Mouse (Mus musculus): ENCODE measurements around the gene Grb2. TPM values are rescaled to one million over a fixed set of nuclear protein-coding genes. Genes with fewer than 3 reads are reported as not detected.

Gene Grb2
- polyA plus RNA-seq, 1 experiment from 2014 or later, result 42.7 TPM

DNA sequence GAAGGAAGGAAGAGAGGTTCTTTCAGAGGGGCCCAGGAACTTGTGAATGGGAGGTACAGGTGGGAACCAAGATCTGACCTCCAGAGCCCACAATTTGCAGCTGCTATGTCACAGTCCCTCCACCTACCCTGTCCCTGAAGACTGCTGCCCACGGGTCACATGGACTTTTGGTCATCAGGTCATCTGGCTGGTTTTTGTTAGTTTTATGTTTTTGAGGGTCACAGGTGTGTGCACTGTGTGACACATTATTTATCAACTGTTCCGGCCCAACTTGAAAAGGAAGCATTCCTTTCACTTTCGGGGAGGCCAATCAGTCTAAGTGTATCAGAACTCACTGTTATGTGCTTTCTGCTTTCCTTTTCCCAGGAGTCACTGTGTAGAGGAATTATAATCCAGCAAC lies 30.9 kb downstream of the Grb2 start:
- Histone ChIP-seq H3K9me3 (replicated peaks; ENCODE audit: control insufficient read depth, low read length) (no peaks in the 10 kb centered on the region), H3K27me3 (ENCODE audit: control insufficient read depth, insufficient read depth, low read length) (no peaks in the 10 kb centered on the region), H3K4me3 (ENCODE audit: low read depth, low read length) (no peak overlapping the region), H3K9ac (ENCODE audit: low read depth, low read length) (no peak overlapping the region), H3K4me2 (no peak overlapping the region), H3K4me1 (ENCODE audit: control insufficient read depth, insufficient read depth, low read length) (peaks cover 20% of the 10 kb centered on the region), H3K27ac (ENCODE audit: low read depth, low read length) (no peak overlapping the region), H3K36me3 (ENCODE audit: control insufficient read depth, insufficient read depth, low read length) (peaks cover 3% of the 10 kb centered on the region; the same call in 1 of the 2 replicates)
- WGBS (ENCODE audit: insufficient replicate concordance), result 83% methylated on average over 3 of the region's 3 CpGs
- ATAC-seq (replicated peaks; ENCODE audit: insufficient number of reproducible peaks, low FRiP score, low TSS enrichment), result no peak

GRCm38 (mm10) chr11:115676738-115677137 lies 31.7 kb downstream of the Grb2 start:
- no peak overlapping the region for H3K4me2 ChIP-seq
- no peak overlapping the region for H3K4me3 ChIP-seq (ENCODE audit: low read depth, low read length)
- H3K4me1 ChIP-seq (ENCODE audit: control insufficient read depth, insufficient read depth, low read length), result peaks cover 20% of the 10 kb centered on the region
- no peaks in the 10 kb centered on the region for H3K27me3 ChIP-seq (ENCODE audit: control insufficient read depth, insufficient read depth, low read length)
- 0 out of 2 replicates have a peak, but pooled peaks cover 3% of the 10 kb centered on the region for H3K36me3 ChIP-seq (ENCODE audit: control insufficient read depth, insufficient read depth, low read length)
- H3K27ac ChIP-seq (ENCODE audit: low read depth, low read length), result no peak overlapping the region
- H3K9me3 ChIP-seq (replicated peaks; ENCODE audit: control insufficient read depth, low read length), result no peaks in the 10 kb centered on the region
- no peak for ATAC-seq (replicated peaks; ENCODE audit: insufficient number of reproducible peaks, low FRiP score, low TSS enrichment)
- H3K9ac ChIP-seq (ENCODE audit: low read depth, low read length), result no peak overlapping the region
- 87% methylated on average over 8 of the region's 8 CpGs for WGBS (ENCODE audit: insufficient replicate concordance)

GRCm38 (mm10) chr11:115674235-115674865 lies 34.0 kb downstream of the Grb2 start:
- Histone ChIP-seq H3K9ac (ENCODE audit: low read depth, low read length) (no peak overlapping the region), H3K27ac (ENCODE audit: low read depth, low read length) (peak overlapping the region; percentile 43; the same call in 1 of the 2 replicates), H3K36me3 (ENCODE audit: control insufficient read depth, insufficient read depth, low read length) (0 out of 2 replicates have a peak, but pooled peaks cover 3% of the 10 kb centered on the region), H3K4me3 (ENCODE audit: low read depth, low read length) (no peak overlapping the region), H3K4me1 (ENCODE audit: control insufficient read depth, insufficient read depth, low read length) (peaks cover 24% of the 10 kb centered on the region), H3K9me3 (replicated peaks; ENCODE audit: control insufficient read depth, low read length) (no peaks in the 10 kb centered on the region), H3K4me2 (peak overlapping the region; percentile 7; the same call in 1 of the 2 replicates), H3K27me3 (ENCODE audit: control insufficient read depth, insufficient read depth, low read length) (no peaks in the 10 kb centered on the region)
- no peak for ATAC-seq (replicated peaks; ENCODE audit: insufficient number of reproducible peaks, low FRiP score, low TSS enrichment)
- WGBS (ENCODE audit: insufficient replicate concordance), result 65% methylated on average over 9 of the region's 9 CpGs

GRCm38 (mm10) chr11:115673471-115674234 lies 34.7 kb downstream of the Grb2 start:
- H3K9ac ChIP-seq (ENCODE audit: low read depth, low read length), result no peak overlapping the region
- WGBS (ENCODE audit: insufficient replicate concordance), result 83% methylated on average over 9 of the region's 9 CpGs
- no peak for ATAC-seq (replicated peaks; ENCODE audit: insufficient number of reproducible peaks, low FRiP score, low TSS enrichment)
- H3K27me3 ChIP-seq (ENCODE audit: control insufficient read depth, insufficient read depth, low read length), result no peaks in the 10 kb centered on the region
- no peak overlapping the region for H3K4me2 ChIP-seq
- H3K4me1 ChIP-seq (ENCODE audit: control insufficient read depth, insufficient read depth, low read length), result peaks cover 24% of the 10 kb centered on the region
- 0 out of 2 replicates have a peak, but pooled peaks cover 3% of the 10 kb centered on the region for H3K36me3 ChIP-seq (ENCODE audit: control insufficient read depth, insufficient read depth, low read length)
- H3K4me3 ChIP-seq (ENCODE audit: low read depth, low read length), result no peak overlapping the region
- H3K27ac ChIP-seq (ENCODE audit: low read depth, low read length), result no peak overlapping the region
- no peaks in the 10 kb centered on the region for H3K9me3 ChIP-seq (replicated peaks; ENCODE audit: control insufficient read depth, low read length)

DNA sequence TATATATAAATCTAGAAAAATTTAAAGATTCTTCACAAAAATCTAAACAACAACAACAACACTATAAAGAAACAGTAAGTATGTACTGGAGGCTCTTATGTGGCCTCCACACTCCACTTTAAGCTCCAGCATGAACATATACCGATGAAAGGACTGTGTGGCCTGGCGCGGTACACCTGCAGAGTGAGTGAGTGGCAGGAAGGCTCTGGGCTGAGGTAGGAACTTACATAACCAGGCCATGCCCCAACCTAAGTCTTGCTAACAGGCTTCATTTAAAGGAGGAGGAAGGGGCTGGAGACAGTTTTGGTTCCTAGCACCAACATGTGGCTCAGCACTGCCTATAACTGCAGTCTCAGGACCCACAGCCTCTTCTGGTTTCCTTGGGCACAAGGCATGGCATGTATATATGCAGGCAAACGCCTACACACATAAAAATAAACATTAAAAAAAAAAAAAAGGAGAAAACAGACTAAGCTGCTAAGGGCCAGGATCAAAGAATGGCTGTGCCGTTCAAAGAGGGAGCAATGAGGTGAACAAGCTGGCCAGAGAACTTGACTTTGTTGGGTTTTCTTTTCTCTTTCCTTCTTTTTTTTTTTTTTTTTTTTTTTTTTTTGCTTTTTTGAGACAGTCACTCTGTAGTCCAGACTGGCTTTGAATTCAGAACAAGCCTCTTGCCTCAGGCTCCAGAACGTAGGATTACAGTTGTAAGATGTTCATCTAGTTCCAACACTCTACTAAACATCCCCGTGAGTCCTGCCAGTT lies 36.0 kb downstream of the Grb2 start:
- ATAC-seq (replicated peaks; ENCODE audit: insufficient number of reproducible peaks, low FRiP score, low TSS enrichment), result no peak
- no peak overlapping the region for H3K27ac ChIP-seq (ENCODE audit: low read depth, low read length)
- H3K9ac ChIP-seq (ENCODE audit: low read depth, low read length), result no peak overlapping the region

GRCm38 (mm10) chr11:115670451-115671050 lies 37.8 kb downstream of the Grb2 start:
- Histone ChIP-seq H3K4me1 (ENCODE audit: control insufficient read depth, insufficient read depth, low read length) (peaks cover 24% of the 10 kb centered on the region), H3K9me3 (replicated peaks; ENCODE audit: control insufficient read depth, low read length) (no peaks in the 10 kb centered on the region), H3K4me3 (ENCODE audit: low read depth, low read length) (no peak overlapping the region), H3K4me2 (peak overlapping the region; percentile 24; the same call in 1 of the 2 replicates), H3K27ac (ENCODE audit: low read depth, low read length) (peak overlapping the region; percentile 64), H3K36me3 (ENCODE audit: control insufficient read depth, insufficient read depth, low read length) (no peaks in the 10 kb centered on the region; the same call in 1 of the 2 replicates), H3K27me3 (ENCODE audit: control insufficient read depth, insufficient read depth, low read length) (no peaks in the 10 kb centered on the region), H3K9ac (ENCODE audit: low read depth, low read length) (no peak overlapping the region)
- 29% methylated on average over 5 of the region's 5 CpGs for WGBS (ENCODE audit: insufficient replicate concordance)
- no peak for ATAC-seq (replicated peaks; ENCODE audit: insufficient number of reproducible peaks, low FRiP score, low TSS enrichment)

More for the DNA sequence above, 36.0 kb downstream of the Grb2 start:
- Histone ChIP-seq H3K36me3 (ENCODE audit: control insufficient read depth, insufficient read depth, low read length) (no peaks in the 10 kb centered on the region), H3K4me1 (ENCODE audit: control insufficient read depth, insufficient read depth, low read length) (peaks cover 24% of the 10 kb centered on the region), H3K4me3 (ENCODE audit: low read depth, low read length) (no peak overlapping the region), H3K27me3 (ENCODE audit: control insufficient read depth, insufficient read depth, low read length) (no peaks in the 10 kb centered on the region), H3K4me2 (no peak overlapping the region), H3K9me3 (replicated peaks; ENCODE audit: control insufficient read depth, low read length) (no peaks in the 10 kb centered on the region)
- WGBS (ENCODE audit: insufficient replicate concordance), result 90% methylated on average over 7 of the region's 7 CpGs

DNA sequence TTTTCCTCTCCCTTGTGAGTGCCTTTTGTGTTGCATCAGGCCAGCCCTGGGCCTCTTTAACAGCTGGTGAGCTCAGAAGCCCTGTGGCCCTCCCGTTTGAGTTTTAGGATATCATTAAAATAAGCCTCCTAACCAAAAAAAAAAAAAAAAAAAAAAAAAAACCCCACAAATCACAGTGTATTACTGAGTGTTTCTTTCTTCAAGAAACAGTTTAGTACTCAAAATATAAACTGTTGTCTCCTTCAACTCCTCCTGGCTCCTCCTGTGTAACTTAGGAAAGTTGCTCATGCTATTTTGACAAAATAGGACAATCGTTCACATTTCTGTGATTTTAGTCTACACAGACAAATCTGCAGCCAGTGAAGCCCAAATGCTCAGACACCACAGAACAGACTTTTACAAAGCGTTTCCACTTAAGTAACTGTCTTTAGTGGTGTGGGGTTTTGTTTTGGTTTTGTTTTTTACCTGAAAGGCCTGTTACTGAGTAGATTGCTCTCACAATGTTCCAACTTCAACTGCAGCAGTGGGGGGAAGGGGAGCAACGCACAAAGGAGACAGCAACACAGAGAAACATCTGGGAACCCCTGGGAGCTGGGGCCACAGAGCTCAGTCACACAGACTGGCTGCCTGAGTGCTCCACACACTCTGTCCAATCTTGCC lies 44.6 kb downstream of the Grb2 start:
- H3K4me2 ChIP-seq, result no peak overlapping the region
- 80% methylated on average over 4 of the region's 4 CpGs for WGBS (ENCODE audit: insufficient replicate concordance)
- H3K4me1 ChIP-seq (ENCODE audit: control insufficient read depth, insufficient read depth, low read length), result no peaks in the 10 kb centered on the region
- no peaks in the 10 kb centered on the region for H3K9me3 ChIP-seq (replicated peaks; ENCODE audit: control insufficient read depth, low read length)
- H3K27ac ChIP-seq (ENCODE audit: low read depth, low read length), result no peak overlapping the region
- no peak overlapping the region for H3K4me3 ChIP-seq (ENCODE audit: low read depth, low read length)
- ATAC-seq (replicated peaks; ENCODE audit: insufficient number of reproducible peaks, low FRiP score, low TSS enrichment), result no peak
- H3K36me3 ChIP-seq (ENCODE audit: control insufficient read depth, insufficient read depth, low read length), result peaks cover 3% of the 10 kb centered on the region; the same call in 1 of the 2 replicates
- no peaks in the 10 kb centered on the region for H3K27me3 ChIP-seq (ENCODE audit: control insufficient read depth, insufficient read depth, low read length)
- H3K9ac ChIP-seq (ENCODE audit: low read depth, low read length), result no peak overlapping the region

- H3K36me3 ChIP-seq (ENCODE audit: control insufficient read depth, insufficient read depth, low read length), result 0 out of 2 replicates have a peak, but pooled peaks cover 3% of the 10 kb centered on the region
- H3K27ac ChIP-seq (ENCODE audit: low read depth, low read length), result no peak overlapping the region
- H3K9me3 ChIP-seq (replicated peaks; ENCODE audit: control insufficient read depth, low read length), result no peaks in the 10 kb centered on the region
- 95% methylated on average over 4 of the region's 4 CpGs for WGBS (ENCODE audit: insufficient replicate concordance)
- no peaks in the 10 kb centered on the region for H3K27me3 ChIP-seq (ENCODE audit: control insufficient read depth, insufficient read depth, low read length)
- no peak overlapping the region for H3K4me3 ChIP-seq (ENCODE audit: low read depth, low read length)
- no peak for ATAC-seq (replicated peaks; ENCODE audit: insufficient number of reproducible peaks, low FRiP score, low TSS enrichment)
- no peak overlapping the region for H3K4me2 ChIP-seq
- H3K4me1 ChIP-seq (ENCODE audit: control insufficient read depth, insufficient read depth, low read length), result no peaks in the 10 kb centered on the region
- H3K9ac ChIP-seq (ENCODE audit: low read depth, low read length), result no peak overlapping the region
These were observed 48.0 kb downstream of the Grb2 start for GRCm38 (mm10) chr11:115660376-115660775.

All from heart, embryonic 11.5 days (tissue).